Mouse (Mus musculus) midbrain, embryonic 14.5 days (tissue): Measurements from ENCODE around the gene Abcc3. TPM values are rescaled to one million over a fixed set of nuclear protein-coding genes. Genes with fewer than 3 reads are reported as not detected.

Source experiments
- ATAC-seq: fragments of 200-750 bp; cut with Nextera tagmentation; 2 replicates; pipeline ENCODE4 v1.8.0; 2017; ENCODE audit warnings: moderate number of reproducible peaks, moderate library complexity; ENCODE audit not compliant: low FRiP score, low TSS enrichment
- DNase-seq: peaks from one replicate; pipeline ENCODE4 v3.0.0-alpha.2; 2015
- H3K27ac ChIP-seq: fragments of 300-500 bp; sonication (generic); replicated peaks from 2 replicates; pipeline ENCODE4 v1.5.1; 2014; ENCODE audit warnings: mild to moderate bottlenecking, low read depth, low read length, moderate library complexity
- H3K27me3 ChIP-seq: fragments of 300-500 bp; sonication (generic); 2 replicates; pipeline ENCODE4 v1.6.1; 2014; ENCODE audit warnings: low read length, control low read depth, mixed read lengths; ENCODE audit not compliant: control insufficient read depth, insufficient read depth
- H3K36me3 ChIP-seq: fragments of 300-500 bp; sonication (generic); 2 replicates; pipeline ENCODE4 v1.6.1; 2014; ENCODE audit warnings: low read length, control low read depth; ENCODE audit not compliant: control insufficient read depth, insufficient read depth
- H3K4me1 ChIP-seq: fragments of 300-500 bp; sonication (generic); 2 replicates; pipeline ENCODE4 v1.6.1; 2014; ENCODE audit warnings: mild to moderate bottlenecking, antibody characterized with exemption, low read length, control low read depth; ENCODE audit not compliant: control insufficient read depth, insufficient read depth
- H3K4me2 ChIP-seq: fragments of 300-500 bp; sonication (generic); 2 replicates; pipeline ENCODE4 v1.6.1; 2014; ENCODE audit warnings: mild to moderate bottlenecking, low read length, moderate library complexity
- H3K4me3 ChIP-seq: fragments of 300-500 bp; sonication (generic); replicated peaks from 2 replicates; pipeline ENCODE4 v1.5.1; 2014; ENCODE audit warnings: low read depth, low read length
- H3K9ac ChIP-seq: fragments of 300-500 bp; sonication (generic); replicated peaks from 2 replicates; pipeline ENCODE4 v1.6.1; 2014; ENCODE audit warnings: mild to moderate bottlenecking, low read length, moderate library complexity
- H3K9me3 ChIP-seq: fragments of 300-500 bp; sonication (generic); 2 replicates; pipeline ENCODE4 v1.6.1; 2016; ENCODE audit warnings: low read length, control low read depth, mixed read lengths; ENCODE audit not compliant: control insufficient read depth
- WGBS: fragments of 180-500 bp; shearing (Covaris S2); extraction: QIAGEN DNeasy Blood & Tissue Kit; methylation state at CpG from one replicate; pipeline ENCODE4 v1.1.7; 2014; 5-methylcytosine and 5-hydroxymethylcytosine counted together
- polyA plus RNA-seq: library from polyadenylated mRNA; unstranded; fragments of >200 nt; fragmentation: Nextera tagmentation; extraction: Ambion mirVana; gene quantifications from 2 replicates; pipeline ENCODE4 v1.2.1, GENCODE M21; 2014

The Abcc3 gene
- polyA plus RNA-seq, 1 experiment from 2014 or later = 0.50 TPM

DNA sequence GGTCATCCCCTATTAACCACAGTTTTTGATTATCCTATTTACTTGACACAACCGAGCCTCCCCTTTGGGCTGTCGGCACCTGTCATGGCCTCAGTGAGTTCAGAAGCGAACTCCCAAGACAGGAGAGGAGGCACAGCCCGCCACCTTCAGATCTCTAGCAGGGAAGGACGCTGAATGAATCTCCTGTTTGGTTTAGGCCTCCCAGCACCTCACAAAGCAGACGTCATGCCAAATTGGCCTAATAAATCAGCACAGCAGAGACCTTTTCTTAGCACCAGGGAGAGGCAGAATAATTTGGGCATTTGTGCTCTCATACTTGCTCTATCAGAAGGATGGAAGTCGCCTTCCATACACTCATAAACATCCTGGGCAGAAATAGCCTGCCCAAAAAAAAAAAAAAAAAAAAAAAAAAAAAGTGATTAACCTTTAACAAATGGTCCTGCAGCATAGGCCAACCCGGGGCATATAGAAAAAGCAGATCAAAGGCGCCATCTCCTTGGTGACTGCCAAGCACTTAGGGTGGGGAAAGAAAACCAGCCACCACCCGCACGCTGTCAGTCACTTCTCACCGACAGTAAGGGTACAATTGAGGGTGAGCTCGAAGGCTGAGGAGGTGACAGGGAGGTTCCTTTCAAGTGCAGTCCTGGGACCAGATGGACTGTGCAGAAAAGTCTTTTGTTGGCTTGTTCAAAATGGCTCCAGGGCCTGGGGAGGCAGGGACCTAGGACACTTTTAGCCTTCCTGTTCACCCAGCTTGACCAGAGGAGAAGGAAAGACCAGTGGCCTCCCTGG, 50.5 kb downstream of the Abcc3 start:
- no peak overlapping the region for H3K4me3 ChIP-seq
- H3K36me3 ChIP-seq = peaks cover 28% of the 10 kb centered on the region
- H3K9ac ChIP-seq = no peak overlapping the region
- H3K27me3 ChIP-seq = no peaks in the 10 kb centered on the region
- no peak overlapping the region for H3K4me2 ChIP-seq
- 0 out of 2 replicates have a peak overlapping the region, but pooled peaks have one; percentile 6 for H3K27ac ChIP-seq
- DNase-seq (peak; percentile 38), ATAC-seq (no peak)
- 8% methylated on average over 13 of the region's 13 CpGs for WGBS
- peaks cover 21% of the 10 kb centered on the region for H3K4me1 ChIP-seq
- H3K9me3 ChIP-seq = no peaks in the 10 kb centered on the region

DNA sequence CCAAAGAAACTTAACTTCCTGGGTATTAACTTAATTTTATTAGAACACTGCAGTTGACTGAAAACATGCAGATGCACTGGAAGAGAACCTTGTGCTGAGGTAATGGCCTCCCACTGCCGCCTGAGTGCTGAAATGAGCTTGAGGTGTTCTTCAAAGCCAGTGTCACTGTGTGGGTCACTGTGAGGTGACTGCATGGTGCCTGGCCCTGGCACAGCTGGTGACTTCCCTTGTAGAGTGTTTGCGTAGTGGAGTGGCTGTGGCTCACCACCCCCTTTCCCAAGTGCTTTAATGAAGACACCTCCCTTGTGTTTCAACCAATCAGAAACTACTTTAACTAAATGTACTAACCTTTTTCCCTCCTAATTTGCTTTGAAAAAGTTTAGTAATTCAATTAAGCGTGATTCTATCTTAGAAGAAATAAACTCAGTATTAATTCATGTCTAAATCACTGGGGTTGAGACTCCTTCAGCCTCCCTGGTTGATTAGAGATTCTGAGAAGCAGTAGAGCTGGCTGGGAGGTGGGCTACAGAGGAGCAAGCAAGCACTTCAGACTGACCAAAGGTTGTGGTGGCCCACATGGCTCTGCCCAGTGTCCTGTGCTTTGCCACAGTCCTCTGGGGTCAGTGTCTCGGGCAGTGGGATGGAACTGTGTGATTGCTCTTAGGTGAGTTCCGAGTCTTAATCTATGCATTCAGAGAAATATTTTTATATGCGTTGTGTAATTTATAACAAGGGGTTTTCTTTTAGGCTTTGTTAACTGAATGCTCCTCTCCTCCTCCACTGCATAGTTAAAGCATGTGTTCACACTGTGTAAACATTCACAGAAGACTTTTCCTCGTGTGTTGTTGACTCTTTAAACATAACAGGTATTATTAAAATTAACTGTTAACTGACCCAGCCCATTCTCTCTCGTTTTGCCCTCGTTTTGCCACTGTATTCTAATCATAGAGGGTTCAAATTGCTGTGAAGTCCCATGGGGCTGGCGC, 51.6 kb downstream of the Abcc3 start:
- no peak overlapping the region for H3K4me2 ChIP-seq
- H3K9ac ChIP-seq = no peak overlapping the region
- WGBS = 52% methylated on average over 10 of the region's 10 CpGs
- H3K4me3 ChIP-seq = no peak overlapping the region
- H3K4me1 ChIP-seq = peaks cover 21% of the 10 kb centered on the region
- H3K36me3 ChIP-seq = peaks cover 31% of the 10 kb centered on the region
- 0 out of 2 replicates have a peak overlapping the region, but pooled peaks have one; percentile 6 for H3K27ac ChIP-seq
- no peaks in the 10 kb centered on the region for H3K9me3 ChIP-seq
- no peak for DNase-seq
- no peaks in the 10 kb centered on the region for H3K27me3 ChIP-seq
- ATAC-seq = no peak

- H3K4me2 ChIP-seq = no peak overlapping the region
- peaks cover 41% of the 10 kb centered on the region for H3K36me3 ChIP-seq
- no peak overlapping the region for H3K9ac ChIP-seq
- no peak overlapping the region for H3K27ac ChIP-seq
- H3K27me3 ChIP-seq = no peaks in the 10 kb centered on the region
- DNase-seq = peak; percentile 90
- ATAC-seq = peak; percentile 78; the same call in 1 of the 2 replicates
- no peaks in the 10 kb centered on the region for H3K9me3 ChIP-seq
- H3K4me3 ChIP-seq = no peak overlapping the region
- peaks cover 21% of the 10 kb centered on the region for H3K4me1 ChIP-seq
- 54% methylated on average over 18 of the region's 18 CpGs for WGBS
Observed at GRCm38 (mm10) chr11:94339732-94340585, 52.8 kb downstream of the Abcc3 start.

GRCm38 (mm10) chr11:94338347-94338746, 54.5 kb downstream of the Abcc3 start:
- H3K9ac ChIP-seq = no peak overlapping the region
- no peak overlapping the region for H3K4me3 ChIP-seq
- peaks cover 21% of the 10 kb centered on the region for H3K4me1 ChIP-seq
- H3K36me3 ChIP-seq = peaks cover 51% of the 10 kb centered on the region
- no peaks in the 10 kb centered on the region for H3K9me3 ChIP-seq
- H3K27me3 ChIP-seq = no peaks in the 10 kb centered on the region
- DNase-seq (no peak), ATAC-seq (no peak)
- H3K27ac ChIP-seq = no peak overlapping the region
- WGBS = 93% methylated on average over 2 of the region's 2 CpGs
- no peak overlapping the region for H3K4me2 ChIP-seq

GRCm38 (mm10) chr11:94336551-94336950, 56.2 kb downstream of the Abcc3 start:
- H3K4me3 ChIP-seq = no peak overlapping the region
- peaks cover 51% of the 10 kb centered on the region for H3K36me3 ChIP-seq
- H3K4me2 ChIP-seq = no peak overlapping the region
- no peaks in the 10 kb centered on the region for H3K9me3 ChIP-seq
- ATAC-seq (no peak), DNase-seq (no peak)
- no peak overlapping the region for H3K9ac ChIP-seq
- H3K27ac ChIP-seq = no peak overlapping the region
- H3K4me1 ChIP-seq = peaks cover 8% of the 10 kb centered on the region; the same call in 1 of the 2 replicates
- H3K27me3 ChIP-seq = no peaks in the 10 kb centered on the region

DNA sequence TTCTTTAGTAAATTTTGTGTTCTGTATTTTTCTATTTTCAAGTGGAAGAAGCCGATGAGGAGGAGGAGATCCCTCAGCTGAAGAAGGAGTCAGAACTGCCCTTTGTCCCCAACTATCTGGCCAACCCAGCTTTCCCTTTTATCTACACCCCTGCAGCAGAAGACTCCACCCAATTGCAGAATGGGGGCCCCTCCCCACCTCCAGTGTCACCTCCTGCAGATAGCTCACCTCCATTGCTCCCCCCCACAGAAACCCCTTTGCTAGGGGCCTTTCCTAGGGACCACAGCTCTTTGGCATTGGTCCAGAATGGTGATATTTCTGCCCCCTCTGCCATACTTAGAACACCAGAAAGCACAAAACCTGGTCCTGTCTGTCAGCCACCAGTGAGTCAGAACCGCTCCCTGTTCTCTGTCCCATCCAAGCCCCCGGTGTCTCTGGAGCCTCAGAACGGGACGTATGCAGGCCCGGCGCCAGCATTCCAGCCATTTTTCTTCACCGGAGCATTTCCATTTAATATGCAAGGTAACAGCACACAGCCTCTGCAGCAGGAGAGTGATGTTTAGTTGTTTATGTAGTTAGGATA, 58.3 kb downstream of the Abcc3 start:
- peaks cover 42% of the 10 kb centered on the region for H3K36me3 ChIP-seq
- H3K27ac ChIP-seq = no peak overlapping the region
- no peak overlapping the region for H3K9ac ChIP-seq
- no peak for ATAC-seq
- no peaks in the 10 kb centered on the region for H3K27me3 ChIP-seq
- no peak for DNase-seq
- peaks cover 13% of the 10 kb centered on the region for H3K4me1 ChIP-seq
- WGBS = 89% methylated on average over 8 of the region's 8 CpGs
- H3K9me3 ChIP-seq = no peaks in the 10 kb centered on the region
- no peak overlapping the region for H3K4me2 ChIP-seq
- H3K4me3 ChIP-seq = no peak overlapping the region

DNA sequence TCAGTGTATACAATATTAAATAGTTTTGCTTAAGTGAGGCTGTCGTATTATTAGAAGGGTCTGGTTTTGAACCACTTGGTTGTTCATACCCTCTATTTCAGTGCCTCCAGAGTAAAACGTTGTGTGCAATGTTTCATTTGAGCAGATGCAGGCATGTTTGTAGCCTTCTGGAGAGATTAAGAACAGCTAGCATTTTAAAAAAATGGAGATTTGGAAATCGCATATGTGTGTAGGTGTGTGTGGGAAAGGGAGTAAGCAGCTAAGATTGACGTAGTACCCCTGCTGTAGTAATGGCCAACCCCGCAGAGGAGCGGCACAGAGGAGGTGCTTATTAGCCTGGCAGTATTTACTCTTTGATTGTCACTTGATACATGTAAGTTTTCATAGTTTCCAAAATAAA, 60.1 kb downstream of the Abcc3 start:
- Histone ChIP-seq H3K27ac (no peak overlapping the region), H3K27me3 (no peaks in the 10 kb centered on the region), H3K4me3 (no peak overlapping the region), H3K9me3 (no peaks in the 10 kb centered on the region), H3K36me3 (peaks cover 24% of the 10 kb centered on the region), H3K9ac (no peak overlapping the region), H3K4me2 (no peak overlapping the region), H3K4me1 (peaks cover 18% of the 10 kb centered on the region)
- WGBS = 94% methylated on average over 6 of the region's 6 CpGs
- no peak for DNase-seq
- no peak for ATAC-seq

GRCm38 (mm10) chr11:94330211-94330610, 62.6 kb downstream of the Abcc3 start:
- Histone ChIP-seq H3K4me2 (no peak overlapping the region), H3K4me1 (peaks cover 24% of the 10 kb centered on the region)

More at GRCm38 (mm10) chr11:94330211-94330610, 62.6 kb downstream of the Abcc3 start:
- Histone ChIP-seq H3K9ac (no peak overlapping the region), H3K9me3 (no peaks in the 10 kb centered on the region), H3K36me3 (peaks cover 11% of the 10 kb centered on the region), H3K27ac (no peak overlapping the region), H3K4me3 (no peak overlapping the region), H3K27me3 (no peaks in the 10 kb centered on the region)
- DNase-seq = no peak
- ATAC-seq = no peak
- 93% methylated on average over 3 of the region's 3 CpGs for WGBS
